16 mouse cellular contexts compared by ENCODE assay signal in the genomic region with DNA sequence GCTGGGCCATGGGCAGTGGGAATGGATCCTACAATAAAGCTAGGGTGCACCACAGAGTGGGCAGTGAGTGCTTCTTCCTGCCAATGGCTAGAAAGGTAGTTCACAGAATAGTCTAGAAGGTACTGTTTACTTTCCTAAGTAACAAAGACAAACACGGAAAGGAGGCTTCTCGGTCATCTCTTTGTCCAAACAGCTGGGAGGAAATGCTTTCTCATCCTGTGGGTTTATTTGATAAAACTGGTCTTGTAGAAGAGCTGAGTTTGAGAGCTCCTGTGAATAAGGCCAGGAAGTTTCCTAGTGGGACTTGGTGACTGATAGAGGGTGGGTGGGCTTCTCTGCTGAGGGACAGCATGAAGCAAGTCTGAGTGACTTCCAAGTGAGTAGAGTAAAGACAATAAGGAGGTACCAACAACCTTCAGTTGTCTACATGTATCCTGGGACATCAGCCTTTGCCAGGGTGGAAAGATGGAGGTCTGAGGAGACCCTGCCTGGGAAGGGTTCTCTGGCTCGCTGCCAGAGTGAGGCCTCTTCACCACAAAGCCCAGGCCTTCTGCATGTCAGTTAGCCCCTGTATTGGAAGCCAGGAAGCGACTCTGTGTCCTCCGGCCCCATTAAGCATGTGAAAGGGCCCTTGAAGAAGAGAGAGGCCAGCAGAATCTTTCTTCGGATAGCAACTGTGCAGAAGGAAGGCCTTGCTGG. TPM values are rescaled to one million over a fixed set of nuclear protein-coding genes. Genes with fewer than 3 reads are reported as not detected.
DNase-seq lines count a peak whose midpoint lies in the region; ATAC-seq and TF ChIP-seq lines count a peak whose summit lies in the region.
"Had no signal": no experiment of that assay in that cellular context is flagged by ENCODE, and none has a peak within 500 bp of the region (broad histone marks: within the 10 kb centered on the region; RNA-seq: fewer than 3 reads in every experiment).

No protein-coding gene starts in this region.

- H3K4me1 ChIP-seq in hindbrain, embryonic 14.5 days (replicated peaks; ENCODE audit: control insufficient read depth, insufficient read depth, low read length) = peaks cover 22% of the 10 kb centered on the region
- peaks cover 55% of the 10 kb centered on the region for H3K4me1 ChIP-seq in hindbrain, embryonic 13.5 days (replicated peaks)
- peaks cover 4% of the 10 kb centered on the region; the same call in 1 of the 2 replicates for H3K4me1 ChIP-seq in midbrain, embryonic 11.5 days (ENCODE audit: control insufficient read depth, insufficient read depth, low read length)
- peaks cover 5% of the 10 kb centered on the region; the same call in 1 of the 2 replicates for H3K4me1 ChIP-seq in midbrain, postnatal 0 days (ENCODE audit: insufficient read depth, low read length)
- H3K4me1 ChIP-seq in stomach, postnatal 0 days (replicated peaks; ENCODE audit: control insufficient read depth, insufficient read depth) = peaks cover 14% of the 10 kb centered on the region

- H3K9me3 ChIP-seq in hindbrain, embryonic 14.5 days (ENCODE audit: control insufficient read depth, low read length) = no peaks in the 10 kb centered on the region
- H3K9me3 ChIP-seq in hindbrain, embryonic 13.5 days = no peaks in the 10 kb centered on the region
- H3K9me3 ChIP-seq in midbrain, embryonic 11.5 days (ENCODE audit: control insufficient read depth, low read length) = no peaks in the 10 kb centered on the region
- H3K9me3 ChIP-seq in midbrain, postnatal 0 days (ENCODE audit: low read length) = no peaks in the 10 kb centered on the region
- no peaks in the 10 kb centered on the region for H3K9me3 ChIP-seq in stomach, postnatal 0 days (ENCODE audit: control insufficient read depth, low read length)
- H3K9me3 ChIP-seq: embryonic facial prominence, embryonic 12.5 days had no signal

- ATAC-seq in hindbrain, embryonic 14.5 days (ENCODE audit: low FRiP score) = no peak
- ATAC-seq in hindbrain, embryonic 13.5 days (ENCODE audit: low FRiP score) = no peak
- no peak for ATAC-seq in midbrain, embryonic 11.5 days (ENCODE audit: low FRiP score)
- ATAC-seq in midbrain, postnatal 0 days (ENCODE audit: low FRiP score) = no peak
- no peak for ATAC-seq in stomach, postnatal 0 days (ENCODE audit: low FRiP score, low TSS enrichment)
- ATAC-seq: forebrain, postnatal 0 days had no signal

- WGBS in hindbrain, embryonic 14.5 days = 73% methylated on average over 6 of the region's 6 CpGs
- WGBS in hindbrain, embryonic 13.5 days = 67% methylated on average over 6 of the region's 6 CpGs
- 84% methylated on average over 6 of the region's 6 CpGs for WGBS in midbrain, embryonic 11.5 days
- WGBS in midbrain, postnatal 0 days = 76% methylated on average over 6 of the region's 6 CpGs
- WGBS in stomach, postnatal 0 days = 62% methylated on average over 6 of the region's 6 CpGs

- no peak for TF ChIP-seq CTCF in midbrain, postnatal 0 days (IDR thresholded peaks at IDR 0.05)
- TF ChIP-seq CTCF in stomach, postnatal 0 days (IDR thresholded peaks at IDR 0.05; ENCODE audit: low read depth) = no peak

- no peak for TF ChIP-seq EP300 in stomach, postnatal 0 days (optimal IDR thresholded peaks at IDR 0.05)

- H3K27ac ChIP-seq in hindbrain, embryonic 14.5 days = 0 out of 2 replicates have a peak overlapping the region, but pooled peaks have one; percentile 21
- no peak overlapping the region for H3K27ac ChIP-seq in hindbrain, embryonic 13.5 days
- H3K27ac ChIP-seq in midbrain, embryonic 11.5 days (ENCODE audit: low read depth, low read length) = no peak overlapping the region
- no peak overlapping the region for H3K27ac ChIP-seq in midbrain, postnatal 0 days (ENCODE audit: low read depth, low read length)
- peak overlapping the region; percentile 35; the same call in 1 of the 2 replicates for H3K27ac ChIP-seq in stomach, postnatal 0 days (replicated peaks)
- H3K27ac ChIP-seq: embryonic facial prominence, embryonic 12.5 days had no signal

- no peaks in the 10 kb centered on the region for H3K36me3 ChIP-seq in hindbrain, embryonic 14.5 days (replicated peaks; ENCODE audit: control insufficient read depth, insufficient read depth)
- H3K36me3 ChIP-seq in hindbrain, embryonic 13.5 days = no peaks in the 10 kb centered on the region
- no peaks in the 10 kb centered on the region for H3K36me3 ChIP-seq in midbrain, embryonic 11.5 days (ENCODE audit: control insufficient read depth, insufficient read depth, low read length)
- no peaks in the 10 kb centered on the region for H3K36me3 ChIP-seq in midbrain, postnatal 0 days (ENCODE audit: insufficient read depth, low read length)
- no peaks in the 10 kb centered on the region for H3K36me3 ChIP-seq in stomach, postnatal 0 days (ENCODE audit: control insufficient read depth, insufficient read depth, low read length)
- H3K36me3 ChIP-seq: embryonic facial prominence, embryonic 12.5 days had no signal

- peak; percentile 90 for DNase-seq in heart, adult 11 months
- no peak for DNase-seq in heart, adult 8-10 months (ENCODE audit: low spot score)
- no peak for DNase-seq in hindbrain, embryonic 14.5 days (ENCODE audit: low spot score)
- peak; percentile 57 for DNase-seq in midbrain, embryonic 11.5 days (ENCODE audit: low spot score, missing footprints)
- DNase-seq in midbrain, postnatal 0 days (ENCODE audit: low spot score) = no peak
- no peak for DNase-seq in stomach, postnatal 0 days (ENCODE audit: low spot score)
- no peak for DNase-seq in cerebellum, adult 9-11 months
- DNase-seq: adrenal gland, postnatal 25 days; cerebellum, postnatal 36 days; forebrain, postnatal 0 days; gastrocnemius, postnatal 14 days; kidney, postnatal 10 days; midbrain, embryonic 14.5 days; thymus, adult 18-20 months had no signal

- no peak overlapping the region for H3K9ac ChIP-seq in hindbrain, embryonic 14.5 days
- no peak overlapping the region for H3K9ac ChIP-seq in hindbrain, embryonic 13.5 days
- H3K9ac ChIP-seq in midbrain, embryonic 11.5 days (ENCODE audit: low read length) = no peak overlapping the region
- no peak overlapping the region for H3K9ac ChIP-seq in midbrain, postnatal 0 days (replicated peaks; ENCODE audit: low read length, poor library complexity, severe bottlenecking)
- no peak overlapping the region for H3K9ac ChIP-seq in stomach, postnatal 0 days (ENCODE audit: low read length)
- H3K9ac ChIP-seq: embryonic facial prominence, embryonic 12.5 days; forebrain, postnatal 0 days had no signal

- H3K4me3 ChIP-seq in hindbrain, embryonic 14.5 days (replicated peaks; ENCODE audit: low read length) = no peak overlapping the region
- H3K4me3 ChIP-seq in hindbrain, embryonic 13.5 days = no peak overlapping the region
- no peak overlapping the region for H3K4me3 ChIP-seq in midbrain, embryonic 11.5 days (ENCODE audit: low read depth, low read length)
- H3K4me3 ChIP-seq in midbrain, postnatal 0 days (ENCODE audit: low read depth, low read length) = no peak overlapping the region
- H3K4me3 ChIP-seq in stomach, postnatal 0 days (ENCODE audit: low read depth, low read length) = no peak overlapping the region
- H3K4me3 ChIP-seq: embryonic facial prominence, embryonic 12.5 days had no signal

- no peak overlapping the region for H3K4me2 ChIP-seq in hindbrain, embryonic 14.5 days (replicated peaks)
- H3K4me2 ChIP-seq in hindbrain, embryonic 13.5 days = no peak overlapping the region
- no peak overlapping the region for H3K4me2 ChIP-seq in midbrain, embryonic 11.5 days
- H3K4me2 ChIP-seq in midbrain, postnatal 0 days (ENCODE audit: low read depth, low read length, poor library complexity, severe bottlenecking) = no peak overlapping the region
- H3K4me2 ChIP-seq in stomach, postnatal 0 days (replicated peaks; ENCODE audit: low read depth) = no peak overlapping the region
- H3K4me2 ChIP-seq: embryonic facial prominence, embryonic 12.5 days had no signal

- H3K27me3 ChIP-seq in hindbrain, embryonic 14.5 days (ENCODE audit: control insufficient read depth, insufficient read depth, low read length) = no peaks in the 10 kb centered on the region
- peaks cover 16% of the 10 kb centered on the region for H3K27me3 ChIP-seq in hindbrain, embryonic 13.5 days
- H3K27me3 ChIP-seq in midbrain, embryonic 11.5 days (ENCODE audit: control insufficient read depth, insufficient read depth, low read length) = no peaks in the 10 kb centered on the region; the same call in 1 of the 2 replicates
- peaks cover 5% of the 10 kb centered on the region; the same call in 1 of the 2 replicates for H3K27me3 ChIP-seq in midbrain, postnatal 0 days (ENCODE audit: insufficient read depth, low read length)
- H3K27me3 ChIP-seq in stomach, postnatal 0 days (ENCODE audit: control insufficient read depth, insufficient read depth, low read length) = no peaks in the 10 kb centered on the region

RNA-seq across cellular contexts. Expression of gene Rin3, which starts 5.2 kb away (rescaled TPM):
- 10 to 100 TPM; 12.2 to 18.8 (median 17.0) TPM for total RNA-seq in heart, adult 8-10 months (2022)
- 2.7 and 3.1 TPM in 2 replicates for polyA plus RNA-seq in hindbrain, embryonic 14.5 days (2014; fragmentation: Nextera tagmentation; extraction: Ambion mirVana)
- polyA plus RNA-seq in hindbrain, embryonic 13.5 days (2015; fragmentation: Nextera tagmentation; extraction: Ambion mirVana) = 3.4 and 4.2 TPM in 2 replicates
- 3.3 and 4.8 TPM in 2 replicates for polyA plus RNA-seq in midbrain, embryonic 11.5 days (2014; fragmentation: Nextera tagmentation; extraction: Ambion mirVana)
- total RNA-seq in midbrain, postnatal 0 days (2014; rRNA removed) = 3.7 and 5.9 TPM in 2 replicates
- 1.6 and 1.8 TPM in 2 replicates for polyA plus RNA-seq in midbrain, postnatal 0 days (2015; fragmentation: Nextera tagmentation; extraction: Ambion mirVana)
- polyA plus RNA-seq in stomach, postnatal 0 days (2015; fragmentation: Nextera tagmentation; extraction: Ambion mirVana) = 2.9 and 3.0 TPM in 2 replicates

Comparison
In these comparisons a context has a peak if more than half of its experiments do, and no peak if none do; other contexts are left out.
1. DNase-seq: peak in heart, adult 11 months (single experiment) and midbrain, embryonic 11.5 days (single experiment); none in heart, adult 8-10 months (single experiment), hindbrain, embryonic 14.5 days (single experiment), midbrain, postnatal 0 days (single experiment), stomach, postnatal 0 days (single experiment) and cerebellum, adult 9-11 months (single experiment).
2. H3K27ac ChIP-seq: peak in hindbrain, embryonic 14.5 days (single experiment) and stomach, postnatal 0 days (single experiment); none in hindbrain, embryonic 13.5 days (single experiment), midbrain, embryonic 11.5 days (single experiment) and midbrain, postnatal 0 days (single experiment).